Mouse (Mus musculus): Measurements from ENCODE around the gene Uggt1. TPM values are rescaled to one million over a fixed set of nuclear protein-coding genes. Genes with fewer than 3 reads are reported as not detected.
A peak's percentile ranks its signal among the peaks of the same experiment; 100 is the strongest.

Uggt1 gene
- polyA plus RNA-seq, 1 experiment from 2014 or later, result 59.8 TPM

DNA sequence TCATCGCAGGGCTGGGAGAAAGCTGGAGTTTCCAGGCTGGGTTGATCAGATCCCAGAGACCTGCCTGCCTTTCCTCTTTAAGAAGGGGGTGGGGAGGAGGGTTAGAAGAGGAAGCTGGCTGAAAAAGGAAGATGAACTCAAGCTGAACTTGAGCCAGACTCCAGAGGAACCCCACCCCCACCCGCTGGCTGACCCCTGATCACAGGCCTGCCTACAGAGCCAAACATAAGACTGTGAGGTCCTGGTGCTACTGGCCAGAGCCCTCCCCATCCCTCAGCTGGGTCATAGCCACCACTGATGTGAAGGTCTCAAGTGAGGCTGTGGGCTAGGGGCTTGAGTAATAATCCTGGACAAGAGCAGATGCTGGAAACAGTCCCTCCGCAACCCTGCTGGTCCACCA lies 26.1 kb upstream of the Uggt1 start:
- peaks cover 20% of the 10 kb centered on the region for H3K27me3 ChIP-seq
- no peak overlapping the region for H3K27ac ChIP-seq
- H3K4me2 ChIP-seq, result no peak overlapping the region
- no peaks in the 10 kb centered on the region for H3K4me1 ChIP-seq
- H3K9me3 ChIP-seq, result no peaks in the 10 kb centered on the region
- WGBS, result 55% methylated on average over 3 of the region's 3 CpGs
- H3K9ac ChIP-seq, result no peak overlapping the region
- no peaks in the 10 kb centered on the region for H3K36me3 ChIP-seq (replicated peaks)
- no peak overlapping the region for H3K4me3 ChIP-seq (replicated peaks)
- ATAC-seq (ENCODE audit: low FRiP score), result no peak

DNA sequence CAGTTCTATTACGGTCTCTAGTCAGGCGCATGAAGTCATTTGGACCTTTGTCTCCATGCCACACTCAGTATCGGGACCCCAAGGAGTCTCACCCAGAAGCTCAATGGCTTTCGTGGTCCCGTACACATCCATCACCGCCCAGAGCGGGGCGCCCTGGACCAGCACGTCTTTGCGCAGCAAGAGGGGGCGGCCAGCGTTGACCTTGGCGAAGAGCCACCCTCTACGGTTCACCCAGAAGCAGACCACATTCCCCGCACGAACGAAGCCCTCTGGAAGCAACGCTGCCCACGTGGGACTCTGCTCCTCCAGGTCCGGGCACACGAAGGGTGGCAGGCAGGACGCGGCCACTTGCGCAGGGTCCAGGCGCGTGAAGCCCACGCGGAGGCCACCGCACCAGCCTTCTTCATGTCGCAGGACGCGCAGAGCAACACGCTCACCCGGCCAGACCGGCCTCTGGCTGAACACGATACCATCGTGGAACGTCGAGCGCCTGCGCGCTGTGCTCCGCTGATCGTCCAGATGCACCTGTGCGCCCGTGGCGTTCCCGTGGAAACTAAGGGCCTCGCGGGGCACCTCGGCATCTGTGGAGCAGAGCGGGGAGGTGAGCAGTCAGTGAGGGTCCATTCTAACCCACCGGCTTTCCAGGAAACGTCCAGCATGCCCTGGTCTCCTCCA lies 24.7 kb upstream of the Uggt1 start:
- no peaks in the 10 kb centered on the region for H3K9me3 ChIP-seq
- no peaks in the 10 kb centered on the region for H3K4me1 ChIP-seq
- ATAC-seq (ENCODE audit: low FRiP score), result no peak
- no peaks in the 10 kb centered on the region for H3K36me3 ChIP-seq (replicated peaks)
- peaks cover 20% of the 10 kb centered on the region for H3K27me3 ChIP-seq
- H3K9ac ChIP-seq, result no peak overlapping the region
- H3K4me2 ChIP-seq, result peak overlapping the region; percentile 29
- 52% methylated on average over 54 of the region's 54 CpGs for WGBS
- H3K27ac ChIP-seq, result no peak overlapping the region
- peak overlapping the region; percentile 15 for H3K4me3 ChIP-seq (replicated peaks)

DNA sequence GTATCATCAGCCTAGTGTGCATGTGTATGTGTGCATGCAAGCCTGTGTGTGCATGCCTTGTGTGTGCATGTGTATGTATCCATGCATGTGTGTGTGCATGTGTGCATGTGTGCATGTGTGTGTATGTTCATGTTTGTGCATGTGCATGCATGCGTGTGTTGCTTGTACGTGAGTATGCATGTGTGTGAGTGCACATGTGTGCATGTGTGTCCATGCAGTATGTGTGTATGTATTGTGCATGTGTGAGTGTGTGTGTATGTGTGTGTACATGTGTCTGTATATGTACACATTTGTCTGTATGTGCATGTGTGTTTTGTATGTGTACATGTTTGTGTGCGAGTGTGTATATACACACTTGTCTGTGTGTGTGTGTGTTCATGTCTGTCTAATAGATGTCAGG lies 23.1 kb upstream of the Uggt1 start:
- Histone ChIP-seq H3K27me3 (peaks cover 20% of the 10 kb centered on the region), H3K4me3 (replicated peaks) (no peak overlapping the region), H3K36me3 (replicated peaks) (no peaks in the 10 kb centered on the region), H3K9ac (no peak overlapping the region), H3K9me3 (no peaks in the 10 kb centered on the region), H3K27ac (no peak overlapping the region), H3K4me1 (no peaks in the 10 kb centered on the region), H3K4me2 (no peak overlapping the region)
- ATAC-seq (ENCODE audit: low FRiP score), result no peak
- 98% methylated on average over 3 of the region's 3 CpGs for WGBS

DNA sequence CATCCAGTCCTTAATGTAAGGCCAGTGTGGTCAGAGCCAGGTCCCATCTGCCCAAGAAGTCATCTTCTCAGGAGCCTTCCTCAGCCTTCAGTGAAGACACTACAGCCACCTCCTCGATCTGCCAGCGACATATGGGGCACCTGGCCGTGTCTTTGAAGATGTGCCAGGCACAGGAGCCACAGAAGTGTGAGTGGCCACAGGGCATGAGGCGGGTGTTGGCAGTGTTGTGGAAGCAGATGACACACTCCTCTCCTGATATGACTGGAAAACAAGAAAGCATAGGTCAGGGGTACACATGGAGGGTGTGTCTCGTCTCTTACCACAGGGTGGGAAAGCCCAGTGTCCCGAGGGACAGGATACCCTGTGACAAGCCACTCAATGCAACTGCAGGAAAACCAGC lies 21.8 kb upstream of the Uggt1 start:
- no peak for ATAC-seq (ENCODE audit: low FRiP score)
- H3K4me3 ChIP-seq (replicated peaks), result no peak overlapping the region
- no peaks in the 10 kb centered on the region for H3K9me3 ChIP-seq
- peaks cover 20% of the 10 kb centered on the region for H3K27me3 ChIP-seq
- H3K4me2 ChIP-seq, result no peak overlapping the region
- no peaks in the 10 kb centered on the region for H3K36me3 ChIP-seq (replicated peaks)
- H3K9ac ChIP-seq, result no peak overlapping the region
- no peaks in the 10 kb centered on the region for H3K4me1 ChIP-seq
- H3K27ac ChIP-seq, result no peak overlapping the region
- 84% methylated on average over 6 of the region's 6 CpGs for WGBS

DNA sequence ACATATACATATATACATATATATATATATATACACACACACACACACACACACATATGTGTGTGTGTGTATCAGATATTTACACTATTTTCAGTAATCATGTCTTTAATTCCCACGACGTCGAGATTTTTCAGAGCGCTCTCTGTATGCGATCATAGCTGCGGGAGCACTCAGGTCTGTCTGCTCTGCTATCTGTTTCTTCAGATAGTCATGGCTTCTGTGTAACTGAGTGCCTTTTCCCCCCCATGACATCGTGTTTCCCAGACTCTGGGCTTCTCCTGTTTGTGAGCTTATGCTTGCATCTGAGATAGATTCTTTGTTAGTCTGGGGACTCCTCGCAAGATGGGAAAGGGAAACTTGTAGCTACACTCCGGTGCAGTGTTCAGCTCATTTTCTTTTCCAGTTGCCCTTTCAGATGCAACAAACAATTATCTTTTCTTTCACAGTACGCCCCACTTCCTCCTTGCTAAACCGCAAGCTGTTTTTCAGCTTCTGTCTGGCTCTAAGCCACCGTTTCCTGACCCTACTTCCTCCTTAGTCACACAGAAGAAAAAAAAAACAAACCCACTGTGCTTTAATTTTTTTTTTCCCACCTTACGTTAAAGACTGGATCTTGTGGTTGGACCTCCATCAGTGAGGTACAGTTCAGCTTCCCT lies 19.4 kb upstream of the Uggt1 start:
- Histone ChIP-seq H3K4me3 (replicated peaks) (no peak overlapping the region), H3K9ac (no peak overlapping the region), H3K4me2 (no peak overlapping the region), H3K9me3 (no peaks in the 10 kb centered on the region), H3K4me1 (no peaks in the 10 kb centered on the region), H3K27ac (no peak overlapping the region), H3K36me3 (replicated peaks) (no peaks in the 10 kb centered on the region), H3K27me3 (peaks cover 10% of the 10 kb centered on the region)
- ATAC-seq (ENCODE audit: low FRiP score), result no peak
- 81% methylated on average over 13 of the region's 13 CpGs for WGBS

DNA sequence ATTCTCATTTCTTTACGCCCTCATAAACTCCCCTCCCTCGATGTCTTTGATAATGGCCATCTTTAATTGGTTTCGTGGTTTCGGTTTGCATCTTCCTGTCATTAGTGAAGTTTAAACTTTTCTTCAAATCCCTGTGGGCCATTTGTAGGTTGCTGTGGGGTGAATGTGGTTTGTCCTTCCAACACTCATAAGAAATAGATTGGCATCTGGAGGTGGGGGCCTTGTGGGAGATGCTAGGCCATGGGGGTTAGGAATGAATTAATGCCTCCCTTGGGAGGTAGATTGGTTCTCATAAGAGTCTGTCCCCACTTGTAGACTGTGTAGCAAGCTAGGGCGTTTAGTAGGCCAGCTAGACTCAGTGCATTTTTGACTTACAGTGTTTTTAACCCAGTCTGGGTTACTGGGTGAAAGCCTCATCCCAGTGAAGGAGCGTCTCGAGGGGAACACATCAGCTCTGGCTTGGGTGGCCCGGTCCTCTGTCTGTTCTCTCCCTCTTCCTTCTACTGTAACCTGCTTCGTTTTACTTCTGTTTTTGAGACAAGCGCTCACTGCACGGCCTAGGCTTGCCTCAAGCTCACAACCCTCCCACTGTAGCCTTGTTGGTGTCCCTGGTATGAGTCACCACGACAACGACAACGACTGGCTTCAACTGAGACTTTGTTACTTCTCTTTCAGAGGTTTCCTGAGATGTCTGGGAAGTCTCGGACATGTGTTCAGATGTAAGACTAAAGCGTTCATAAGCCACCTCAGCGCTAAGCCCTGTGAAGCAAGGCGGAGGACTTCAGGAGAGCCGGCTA lies 17.4 kb upstream of the Uggt1 start:
- ATAC-seq (ENCODE audit: low FRiP score), result no peak
- 86% methylated on average over 19 of the region's 19 CpGs for WGBS
- Histone ChIP-seq H3K27ac (no peak overlapping the region), H3K4me1 (no peaks in the 10 kb centered on the region), H3K9me3 (no peaks in the 10 kb centered on the region), H3K36me3 (replicated peaks) (no peaks in the 10 kb centered on the region), H3K4me3 (replicated peaks) (no peak overlapping the region), H3K4me2 (no peak overlapping the region), H3K27me3 (0 out of 2 replicates have a peak, but pooled peaks cover 4% of the 10 kb centered on the region), H3K9ac (no peak overlapping the region)

DNA sequence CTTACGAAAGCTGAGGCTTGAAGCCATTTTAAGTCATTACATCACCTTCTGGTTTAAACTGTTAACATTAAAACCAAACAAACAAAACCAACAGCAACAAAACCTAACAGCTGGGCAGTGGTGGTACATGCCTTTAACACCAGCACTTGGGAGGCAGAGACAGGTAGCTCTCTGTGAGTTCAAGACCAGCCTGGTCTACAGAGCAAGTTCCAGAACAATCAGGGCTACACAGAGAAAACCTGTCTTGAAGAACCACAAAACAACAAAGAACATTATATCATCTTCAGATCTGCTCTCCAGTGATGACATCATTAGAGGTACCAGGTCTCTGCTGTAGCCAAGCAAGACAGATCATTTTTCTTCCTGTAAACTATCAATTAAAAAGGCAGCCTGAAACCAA lies 15.9 kb upstream of the Uggt1 start:
- H3K36me3 ChIP-seq (replicated peaks), result no peaks in the 10 kb centered on the region
- ATAC-seq (ENCODE audit: low FRiP score), result no peak
- 96% methylated on average over 1 of the region's 1 CpGs for WGBS
- no peak overlapping the region for H3K27ac ChIP-seq
- no peak overlapping the region for H3K4me3 ChIP-seq (replicated peaks)
- 0 out of 2 replicates have a peak, but pooled peaks cover 5% of the 10 kb centered on the region for H3K9me3 ChIP-seq
- no peak overlapping the region for H3K9ac ChIP-seq
- peaks cover 16% of the 10 kb centered on the region for H3K27me3 ChIP-seq
- no peaks in the 10 kb centered on the region for H3K4me1 ChIP-seq
- H3K4me2 ChIP-seq, result no peak overlapping the region

DNA sequence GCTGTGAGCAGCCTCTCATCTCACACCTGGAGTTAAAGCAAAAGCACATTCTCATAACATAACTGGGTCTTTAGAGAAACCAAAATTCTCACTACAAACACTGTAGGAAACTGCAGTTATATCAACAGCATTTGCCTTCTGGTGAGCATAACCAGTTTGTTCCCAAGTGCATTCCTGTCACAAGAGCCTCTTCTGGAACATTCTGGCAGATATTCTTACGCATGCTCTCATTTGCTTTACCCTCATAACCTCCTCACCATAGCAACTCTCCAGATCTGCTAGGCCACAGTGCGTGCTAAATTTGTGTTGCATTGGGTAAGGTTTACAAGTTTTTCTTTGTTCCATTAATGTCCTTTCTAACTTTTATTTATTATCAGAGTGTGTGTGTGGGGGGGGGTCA lies 14.8 kb upstream of the Uggt1 start:
- 0 out of 2 replicates have a peak, but pooled peaks cover 5% of the 10 kb centered on the region for H3K9me3 ChIP-seq
- no peak overlapping the region for H3K4me2 ChIP-seq
- no peak overlapping the region for H3K4me3 ChIP-seq (replicated peaks)
- H3K9ac ChIP-seq, result no peak overlapping the region
- peaks cover 8% of the 10 kb centered on the region for H3K4me1 ChIP-seq
- ATAC-seq (ENCODE audit: low FRiP score), result no peak
- no peak overlapping the region for H3K27ac ChIP-seq
- H3K27me3 ChIP-seq, result peaks cover 27% of the 10 kb centered on the region
- no peaks in the 10 kb centered on the region for H3K36me3 ChIP-seq (replicated peaks)
- 96% methylated on average over 2 of the region's 2 CpGs for WGBS

DNA sequence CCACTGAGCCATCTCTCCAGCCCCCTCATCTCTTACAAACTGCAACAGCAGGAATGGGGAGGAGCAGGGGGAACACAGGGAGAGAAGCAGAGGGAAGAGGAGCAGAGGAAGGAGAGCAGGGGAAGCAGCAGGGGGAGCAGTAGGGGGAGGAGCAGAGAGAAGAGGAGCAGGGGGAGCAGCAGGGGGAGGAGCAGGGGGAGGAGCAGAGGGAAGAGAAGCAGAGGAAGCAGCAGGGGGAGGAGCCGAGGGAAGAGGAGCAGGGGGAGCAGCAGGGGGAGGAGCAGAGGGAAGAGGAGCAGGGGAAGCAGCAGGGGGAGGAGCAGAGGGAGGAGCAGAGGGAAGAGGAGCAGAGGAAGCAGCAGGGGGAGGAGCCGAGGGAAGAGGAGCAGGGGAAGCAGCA lies 14.1 kb upstream of the Uggt1 start:
- 58% methylated on average over 2 of the region's 2 CpGs for WGBS
- ATAC-seq (ENCODE audit: low FRiP score), result no peak
- peaks cover 34% of the 10 kb centered on the region for H3K27me3 ChIP-seq

DNA sequence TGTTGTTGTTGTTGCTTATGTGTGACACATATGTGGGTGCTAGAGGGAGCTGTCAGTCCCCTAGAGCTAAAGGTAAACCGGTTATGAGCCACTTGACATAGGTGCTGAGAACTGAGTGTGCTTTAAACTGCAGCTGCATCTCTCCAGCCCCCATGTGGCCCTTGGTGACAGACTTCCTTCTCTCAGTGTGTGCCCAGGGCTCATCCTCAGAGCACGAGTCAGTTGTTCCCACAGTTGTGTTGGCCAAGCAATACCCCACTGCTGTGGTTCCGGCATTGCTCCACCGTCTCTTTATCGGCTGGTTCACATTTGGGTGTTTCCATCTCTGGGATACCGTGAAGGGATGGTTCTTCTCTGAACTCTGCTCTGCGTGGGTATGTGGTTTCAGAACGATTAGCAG lies 12.8 kb upstream of the Uggt1 start:
- no peak overlapping the region for H3K9ac ChIP-seq
- H3K27ac ChIP-seq, result no peak overlapping the region
- H3K27me3 ChIP-seq, result peaks cover 37% of the 10 kb centered on the region
- H3K4me1 ChIP-seq, result peaks cover 8% of the 10 kb centered on the region
- no peaks in the 10 kb centered on the region for H3K36me3 ChIP-seq (replicated peaks)
- no peak overlapping the region for H3K4me2 ChIP-seq
- 0 out of 2 replicates have a peak, but pooled peaks cover 5% of the 10 kb centered on the region for H3K9me3 ChIP-seq
- no peak overlapping the region for H3K4me3 ChIP-seq (replicated peaks)
- ATAC-seq (ENCODE audit: low FRiP score), result no peak
- 90% methylated on average over 8 of the region's 8 CpGs for WGBS

More for the DNA sequence above, 14.1 kb upstream of the Uggt1 start:
- Histone ChIP-seq H3K4me3 (replicated peaks) (no peak overlapping the region), H3K9ac (no peak overlapping the region), H3K4me1 (peaks cover 8% of the 10 kb centered on the region), H3K36me3 (replicated peaks) (no peaks in the 10 kb centered on the region), H3K9me3 (0 out of 2 replicates have a peak, but pooled peaks cover 5% of the 10 kb centered on the region), H3K27ac (no peak overlapping the region), H3K4me2 (no peak overlapping the region)

DNA sequence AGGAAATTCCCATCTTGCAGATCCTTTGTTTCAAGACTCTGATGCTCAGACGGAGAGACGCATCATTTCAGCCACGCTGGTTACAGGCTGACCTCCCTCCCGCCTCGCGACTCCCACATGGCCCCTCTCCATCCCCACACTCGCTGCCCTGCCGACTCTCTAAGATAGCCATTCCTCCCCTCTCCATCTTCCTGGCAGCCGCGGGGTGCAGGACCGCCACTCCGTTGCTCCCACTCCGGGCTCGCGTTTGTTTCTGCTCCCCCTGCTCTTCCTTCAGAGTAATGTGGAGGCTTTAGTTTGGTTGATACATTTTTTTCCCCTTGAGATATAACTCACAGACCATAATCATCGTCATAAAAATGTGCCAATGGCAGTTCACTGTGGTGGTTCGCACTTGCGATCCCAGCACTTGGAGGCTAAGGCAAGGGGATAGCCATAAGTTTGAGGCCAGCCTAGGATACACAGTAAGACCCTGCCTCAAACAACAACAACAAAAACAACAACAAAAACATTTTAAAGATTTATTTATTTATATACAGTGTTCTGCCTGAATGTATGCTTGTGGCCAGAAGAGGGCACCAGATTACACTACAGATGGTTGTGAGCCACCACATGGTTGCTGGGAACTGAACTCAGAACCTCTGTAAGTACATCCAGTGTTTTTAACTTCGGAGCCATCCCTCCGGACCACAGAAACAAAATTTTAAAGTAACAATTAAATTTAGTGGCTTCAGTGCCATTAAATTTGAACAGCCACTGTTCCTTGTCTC lies 11.5 kb upstream of the Uggt1 start:
- Histone ChIP-seq H3K9ac (no peak overlapping the region), H3K4me2 (peak overlapping the region; percentile 25; the same call in 1 of the 2 replicates), H3K4me1 (peaks cover 14% of the 10 kb centered on the region), H3K9me3 (0 out of 2 replicates have a peak, but pooled peaks cover 5% of the 10 kb centered on the region), H3K4me3 (replicated peaks) (no peak overlapping the region), H3K36me3 (replicated peaks) (no peaks in the 10 kb centered on the region), H3K27me3 (peaks cover 37% of the 10 kb centered on the region), H3K27ac (no peak overlapping the region)
- no peak for ATAC-seq (ENCODE audit: low FRiP score)
- WGBS, result 19% methylated on average over 20 of the region's 20 CpGs

All from forebrain, embryonic 12.5 days (tissue).